Mouse (Mus musculus): ENCODE measurements around the gene B4galnt4. TPM values are rescaled to one million over a fixed set of nuclear protein-coding genes. Genes with fewer than 3 reads are reported as not detected.

The B4galnt4 gene
- polyA plus RNA-seq (2015; fragmentation: Illumina TruSeq; extraction: RNeasy Lipid Tissue Mini Kit (QIAGEN cat#74804); ENCODE audit: insufficient read depth, low read depth, low replicate concordance): 0.26 TPM

GRCm38 (mm10) chr7:141060426-141061242 lies at the start of gene B4galnt4:
B4galnt4 (plus strand) TSS chr7:141061104.

DNA sequence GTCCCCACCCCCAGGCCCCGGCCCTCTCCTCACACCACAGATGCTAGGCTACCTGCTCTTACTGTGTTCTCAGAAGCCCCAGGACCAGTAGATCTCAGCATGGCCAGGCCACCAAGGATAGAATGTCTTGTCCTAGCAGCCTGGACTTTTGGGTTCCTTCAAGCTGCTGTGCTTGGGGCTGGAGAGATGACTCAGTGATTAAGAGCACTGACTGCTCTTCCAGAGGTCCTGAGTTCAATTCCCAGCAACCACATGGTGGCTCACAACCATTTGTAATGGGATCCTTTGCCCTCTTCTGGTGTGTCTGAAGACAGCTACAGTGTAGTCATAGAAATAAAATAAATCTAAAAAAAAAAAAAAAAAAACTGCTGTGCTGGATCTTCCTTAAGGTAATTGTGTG lies 43.1 kb upstream of the B4galnt4 start, which contains the start of gene Ifitm6:
Gene Ifitm6 (minus strand): TSS at position 101 of the 400 bp plus-strand sequence.

DNA sequence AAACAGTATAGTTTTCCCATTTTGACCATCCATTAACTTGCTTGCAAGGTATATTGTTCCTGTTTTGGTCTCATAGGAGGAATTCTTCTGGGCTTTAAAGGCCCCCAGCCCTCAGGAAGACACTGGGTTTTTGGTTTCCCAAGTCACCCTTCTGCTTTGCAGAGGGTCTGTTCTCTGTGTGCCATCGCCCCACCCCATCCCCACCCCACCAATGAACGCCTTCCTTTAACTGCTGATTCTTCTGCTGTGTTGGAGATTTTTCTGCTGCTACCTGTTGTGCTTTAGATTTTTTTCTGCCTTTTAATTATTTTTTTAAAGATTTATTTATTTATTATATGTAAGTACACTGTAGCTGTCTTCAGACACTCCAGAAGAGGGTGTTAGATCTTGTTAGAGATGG lies 32.1 kb upstream of the B4galnt4 start, which contains the start of gene Gm17387:
Gene Gm17387 (plus strand): TSS at position 301 of the 400 bp plus-strand sequence.

GRCm38 (mm10) chr7:141077841-141078240 lies 16.9 kb downstream of the B4galnt4 start, which contains the start of gene Pkp3:
Pkp3 (plus strand) TSS chr7:141078218.

GRCm38 (mm10) chr7:141099911-141100691 lies 39.2 kb downstream of the B4galnt4 start, which contains the start of gene Sigirr:
Sigirr (minus strand) TSS chr7:141100572.

GRCm38 (mm10) chr7:141117636-141118035 lies 56.7 kb downstream of the B4galnt4 start, which contains the start of gene Ano9:
Ano9 (minus strand) TSS chr7:141117806.

Other genes with a start within 250 kb of the B4galnt4 start
- 0.20 TPM for gene Zfp941, start 238.9 kb upstream of the B4galnt4 start, polyA plus RNA-seq (2015; fragmentation: Illumina TruSeq; extraction: RNeasy Lipid Tissue Mini Kit (QIAGEN cat#74804); ENCODE audit: insufficient read depth, low read depth, low replicate concordance)
- 11.2 TPM for gene Urah, start 226.1 kb upstream of the B4galnt4 start, polyA plus RNA-seq (2015; fragmentation: Illumina TruSeq; extraction: RNeasy Lipid Tissue Mini Kit (QIAGEN cat#74804); ENCODE audit: insufficient read depth, low read depth, low replicate concordance)
- gene Scgb1c1, start 215.6 kb upstream of the B4galnt4 start, polyA plus RNA-seq (2015; fragmentation: Illumina TruSeq; extraction: RNeasy Lipid Tissue Mini Kit (QIAGEN cat#74804); ENCODE audit: insufficient read depth, low read depth, low replicate concordance): not detected
- gene Odf3, start 213.3 kb upstream of the B4galnt4 start, polyA plus RNA-seq (2015; fragmentation: Illumina TruSeq; extraction: RNeasy Lipid Tissue Mini Kit (QIAGEN cat#74804); ENCODE audit: insufficient read depth, low read depth, low replicate concordance): not detected
- gene Gm45785, start 204.8 kb upstream of the B4galnt4 start, polyA plus RNA-seq (2015; fragmentation: Illumina TruSeq; extraction: RNeasy Lipid Tissue Mini Kit (QIAGEN cat#74804); ENCODE audit: insufficient read depth, low read depth, low replicate concordance): not detected
- 22.5 TPM for gene Ric8a, start 204.1 kb upstream of the B4galnt4 start, polyA plus RNA-seq (2015; fragmentation: Illumina TruSeq; extraction: RNeasy Lipid Tissue Mini Kit (QIAGEN cat#74804); ENCODE audit: insufficient read depth, low read depth, low replicate concordance)
- 14.4 TPM for gene Bet1l, start 203.5 kb upstream of the B4galnt4 start, polyA plus RNA-seq (2015; fragmentation: Illumina TruSeq; extraction: RNeasy Lipid Tissue Mini Kit (QIAGEN cat#74804); ENCODE audit: insufficient read depth, low read depth, low replicate concordance)
- 19.9 TPM for gene Psmd13, start 179.1 kb upstream of the B4galnt4 start, polyA plus RNA-seq (2015; fragmentation: Illumina TruSeq; extraction: RNeasy Lipid Tissue Mini Kit (QIAGEN cat#74804); ENCODE audit: insufficient read depth, low read depth, low replicate concordance)
- 6.5 TPM for gene Sirt3, start 178.8 kb upstream of the B4galnt4 start, polyA plus RNA-seq (2015; fragmentation: Illumina TruSeq; extraction: RNeasy Lipid Tissue Mini Kit (QIAGEN cat#74804); ENCODE audit: insufficient read depth, low read depth, low replicate concordance)
- 7.3 TPM for gene Cox8b, start 160.7 kb upstream of the B4galnt4 start, polyA plus RNA-seq (2015; fragmentation: Illumina TruSeq; extraction: RNeasy Lipid Tissue Mini Kit (QIAGEN cat#74804); ENCODE audit: insufficient read depth, low read depth, low replicate concordance)
- gene Nlrp6, start 140.2 kb upstream of the B4galnt4 start, polyA plus RNA-seq (2015; fragmentation: Illumina TruSeq; extraction: RNeasy Lipid Tissue Mini Kit (QIAGEN cat#74804); ENCODE audit: insufficient read depth, low read depth, low replicate concordance): not detected
- gene Pgghg, start 119.7 kb upstream of the B4galnt4 start, polyA plus RNA-seq (2015; fragmentation: Illumina TruSeq; extraction: RNeasy Lipid Tissue Mini Kit (QIAGEN cat#74804); ENCODE audit: insufficient read depth, low read depth, low replicate concordance): 7.4 TPM
- gene Ifitm5, start 110.8 kb upstream of the B4galnt4 start, polyA plus RNA-seq (2015; fragmentation: Illumina TruSeq; extraction: RNeasy Lipid Tissue Mini Kit (QIAGEN cat#74804); ENCODE audit: insufficient read depth, low read depth, low replicate concordance): not detected
- not detected for gene Gm45717, start 105.2 kb upstream of the B4galnt4 start, polyA plus RNA-seq (2015; fragmentation: Illumina TruSeq; extraction: RNeasy Lipid Tissue Mini Kit (QIAGEN cat#74804); ENCODE audit: insufficient read depth, low read depth, low replicate concordance)
- gene Ifitm2, start 105.1 kb upstream of the B4galnt4 start, polyA plus RNA-seq (2015; fragmentation: Illumina TruSeq; extraction: RNeasy Lipid Tissue Mini Kit (QIAGEN cat#74804); ENCODE audit: insufficient read depth, low read depth, low replicate concordance): 171 TPM
- 20.5 TPM for gene Ifitm1, start 93.9 kb upstream of the B4galnt4 start, polyA plus RNA-seq (2015; fragmentation: Illumina TruSeq; extraction: RNeasy Lipid Tissue Mini Kit (QIAGEN cat#74804); ENCODE audit: insufficient read depth, low read depth, low replicate concordance)
- gene Ifitm3, start 50.3 kb upstream of the B4galnt4 start, polyA plus RNA-seq (2015; fragmentation: Illumina TruSeq; extraction: RNeasy Lipid Tissue Mini Kit (QIAGEN cat#74804); ENCODE audit: insufficient read depth, low read depth, low replicate concordance): 188 TPM
- not detected for gene Ifitm6, start 43.2 kb upstream of the B4galnt4 start, polyA plus RNA-seq (2015; fragmentation: Illumina TruSeq; extraction: RNeasy Lipid Tissue Mini Kit (QIAGEN cat#74804); ENCODE audit: insufficient read depth, low read depth, low replicate concordance)
- gene Gm17387, start 32.0 kb upstream of the B4galnt4 start, polyA plus RNA-seq (2015; fragmentation: Illumina TruSeq; extraction: RNeasy Lipid Tissue Mini Kit (QIAGEN cat#74804); ENCODE audit: insufficient read depth, low read depth, low replicate concordance): not detected
- 12.4 TPM for gene Pkp3, start 17.1 kb downstream of the B4galnt4 start, polyA plus RNA-seq (2015; fragmentation: Illumina TruSeq; extraction: RNeasy Lipid Tissue Mini Kit (QIAGEN cat#74804); ENCODE audit: insufficient read depth, low read depth, low replicate concordance)
- gene Sigirr, start 39.5 kb downstream of the B4galnt4 start, polyA plus RNA-seq (2015; fragmentation: Illumina TruSeq; extraction: RNeasy Lipid Tissue Mini Kit (QIAGEN cat#74804); ENCODE audit: insufficient read depth, low read depth, low replicate concordance): 8.7 TPM
- 0.35 TPM for gene Ano9, start 56.7 kb downstream of the B4galnt4 start, polyA plus RNA-seq (2015; fragmentation: Illumina TruSeq; extraction: RNeasy Lipid Tissue Mini Kit (QIAGEN cat#74804); ENCODE audit: insufficient read depth, low read depth, low replicate concordance)
- gene Ptdss2, start 61.3 kb downstream of the B4galnt4 start, polyA plus RNA-seq (2015; fragmentation: Illumina TruSeq; extraction: RNeasy Lipid Tissue Mini Kit (QIAGEN cat#74804); ENCODE audit: insufficient read depth, low read depth, low replicate concordance): 4.1 TPM
- gene Rnh1, start 111.8 kb downstream of the B4galnt4 start, polyA plus RNA-seq (2015; fragmentation: Illumina TruSeq; extraction: RNeasy Lipid Tissue Mini Kit (QIAGEN cat#74804); ENCODE audit: insufficient read depth, low read depth, low replicate concordance): 56.7 TPM
- 22.7 TPM for gene Hras, start 132.9 kb downstream of the B4galnt4 start, polyA plus RNA-seq (2015; fragmentation: Illumina TruSeq; extraction: RNeasy Lipid Tissue Mini Kit (QIAGEN cat#74804); ENCODE audit: insufficient read depth, low read depth, low replicate concordance)
- 1.4 TPM for gene Lrrc56, start 133.1 kb downstream of the B4galnt4 start, polyA plus RNA-seq (2015; fragmentation: Illumina TruSeq; extraction: RNeasy Lipid Tissue Mini Kit (QIAGEN cat#74804); ENCODE audit: insufficient read depth, low read depth, low replicate concordance)
- gene Lmntd2, start 153.0 kb downstream of the B4galnt4 start, polyA plus RNA-seq (2015; fragmentation: Illumina TruSeq; extraction: RNeasy Lipid Tissue Mini Kit (QIAGEN cat#74804); ENCODE audit: insufficient read depth, low read depth, low replicate concordance): 5.9 TPM
- gene Rassf7, start 154.8 kb downstream of the B4galnt4 start, polyA plus RNA-seq (2015; fragmentation: Illumina TruSeq; extraction: RNeasy Lipid Tissue Mini Kit (QIAGEN cat#74804); ENCODE audit: insufficient read depth, low read depth, low replicate concordance): 12.7 TPM
- gene Phrf1, start 167.7 kb downstream of the B4galnt4 start, polyA plus RNA-seq (2015; fragmentation: Illumina TruSeq; extraction: RNeasy Lipid Tissue Mini Kit (QIAGEN cat#74804); ENCODE audit: insufficient read depth, low read depth, low replicate concordance): 31.0 TPM
- 8.0 TPM for gene Irf7, start 205.4 kb downstream of the B4galnt4 start, polyA plus RNA-seq (2015; fragmentation: Illumina TruSeq; extraction: RNeasy Lipid Tissue Mini Kit (QIAGEN cat#74804); ENCODE audit: insufficient read depth, low read depth, low replicate concordance)
- gene Cdhr5, start 215.7 kb downstream of the B4galnt4 start, polyA plus RNA-seq (2015; fragmentation: Illumina TruSeq; extraction: RNeasy Lipid Tissue Mini Kit (QIAGEN cat#74804); ENCODE audit: insufficient read depth, low read depth, low replicate concordance): not detected
- gene Sct, start 218.0 kb downstream of the B4galnt4 start, polyA plus RNA-seq (2015; fragmentation: Illumina TruSeq; extraction: RNeasy Lipid Tissue Mini Kit (QIAGEN cat#74804); ENCODE audit: insufficient read depth, low read depth, low replicate concordance): not detected
- not detected for gene Drd4, start 230.9 kb downstream of the B4galnt4 start, polyA plus RNA-seq (2015; fragmentation: Illumina TruSeq; extraction: RNeasy Lipid Tissue Mini Kit (QIAGEN cat#74804); ENCODE audit: insufficient read depth, low read depth, low replicate concordance)